Mouse (Mus musculus) megakaryocyte-erythroid progenitor cell, adult 5-6 weeks (primary cell): Measurements from ENCODE around the gene Hist1h4d. TPM values are rescaled to one million over a fixed set of nuclear protein-coding genes. Genes with fewer than 3 reads are reported as not detected.
"Not testable (repeated sequence)": the region's sequence is repeated elsewhere in the genome, so short reads cannot be mapped to it uniquely, and the experiment has no call there.

Experiments used
- ATAC-seq: replicated peaks from 2 replicates; pipeline ENCODE4 v1.8.0; 2016; ENCODE audit warnings: mild to moderate bottlenecking, inconsistent platforms; ENCODE audit not compliant: severe bottlenecking, poor library complexity, low FRiP score, low TSS enrichment
- total RNA-seq, 2 experiments: library from RNA; stranded (forward) in 1 of 2; stranded (reverse) in 1 of 2; fragments of 200-1000, 215-1000 nt in 1 of 2; fragments of >200 nt in 1 of 2; fragmentation: Nextera tagmentation in 1 of 2; gene quantifications; 2 replicates each; pipeline ENCODE4 v1.2.3; 2014 to 2017

Gene Hist1h4d
- total RNA-seq, 2 experiments from 2014 or later, result 470 to 1,171 TPM

DNA sequence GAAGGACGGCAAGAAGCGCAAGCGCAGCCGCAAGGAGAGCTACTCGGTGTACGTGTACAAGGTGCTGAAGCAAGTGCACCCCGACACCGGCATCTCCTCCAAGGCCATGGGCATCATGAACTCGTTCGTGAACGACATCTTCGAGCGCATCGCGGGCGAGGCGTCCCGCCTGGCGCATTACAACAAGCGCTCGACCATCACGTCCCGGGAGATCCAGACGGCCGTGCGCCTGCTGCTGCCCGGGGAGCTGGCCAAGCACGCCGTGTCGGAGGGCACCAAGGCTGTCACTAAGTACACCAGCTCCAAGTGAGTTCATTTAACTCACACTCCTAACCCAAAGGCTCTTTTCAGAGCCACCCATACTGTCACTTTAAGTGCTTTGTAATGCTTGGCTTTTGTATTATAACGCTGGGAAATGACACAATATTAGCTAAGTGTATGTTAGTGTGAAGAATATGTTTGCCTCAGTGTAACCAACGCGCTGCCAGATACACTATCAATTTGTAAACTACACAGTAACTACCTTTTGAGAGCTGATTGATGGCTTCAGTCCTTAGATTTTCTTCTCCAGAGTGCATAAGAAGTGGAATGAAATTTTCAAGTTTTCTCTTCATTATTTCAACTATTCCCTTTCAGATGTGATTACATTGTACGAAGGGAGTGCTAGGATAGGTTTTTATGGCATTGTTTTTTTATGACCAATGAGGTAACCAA, 9.7 kb upstream of the Hist1h4d start:
- peak; percentile 25 for ATAC-seq

GRCm38 (mm10) chr13:23572218-23573033, 9.0 kb upstream of the Hist1h4d start:
- no peak for ATAC-seq

DNA sequence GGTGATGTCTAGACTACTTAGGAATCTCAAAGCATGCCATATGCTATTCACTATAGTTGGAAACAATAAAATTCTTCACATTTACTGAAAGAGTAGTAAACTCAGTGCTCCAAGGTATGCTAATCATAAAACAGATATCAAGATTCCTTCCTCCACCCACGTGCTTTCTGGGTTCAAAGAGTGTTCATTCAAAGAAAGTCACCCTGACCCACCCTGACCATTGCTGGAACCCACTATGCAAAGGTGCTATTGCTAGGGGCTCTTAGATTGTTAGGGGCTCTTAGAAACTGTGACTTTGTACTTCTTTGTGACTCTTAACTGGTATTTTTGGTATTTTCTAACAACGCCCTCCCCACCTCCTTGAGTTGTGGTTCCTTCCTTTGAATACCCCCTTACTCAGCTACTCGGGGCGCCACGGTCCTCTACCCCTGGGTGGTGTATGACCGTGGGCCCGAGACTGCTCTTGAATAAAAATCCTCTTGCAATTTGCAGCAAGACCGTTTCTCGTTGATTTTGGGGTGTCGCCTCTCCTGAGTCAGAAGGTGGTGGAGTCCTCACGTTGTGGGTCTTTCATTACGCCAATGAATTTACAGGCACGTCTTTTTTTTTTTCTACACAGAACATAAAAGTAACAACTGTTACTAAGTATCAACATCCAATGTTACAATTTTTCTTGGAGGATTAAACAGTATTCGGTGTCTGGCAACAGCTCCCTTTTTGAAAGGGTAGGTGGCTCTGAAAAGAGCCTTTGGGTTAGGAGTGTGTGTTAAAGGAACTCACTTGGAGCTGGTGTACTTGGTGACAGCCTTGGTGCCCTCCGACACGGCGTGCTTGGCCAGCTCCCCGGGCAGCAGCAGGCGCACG, 8.1 kb upstream of the Hist1h4d start:
- not testable (repeated sequence) for ATAC-seq

DNA sequence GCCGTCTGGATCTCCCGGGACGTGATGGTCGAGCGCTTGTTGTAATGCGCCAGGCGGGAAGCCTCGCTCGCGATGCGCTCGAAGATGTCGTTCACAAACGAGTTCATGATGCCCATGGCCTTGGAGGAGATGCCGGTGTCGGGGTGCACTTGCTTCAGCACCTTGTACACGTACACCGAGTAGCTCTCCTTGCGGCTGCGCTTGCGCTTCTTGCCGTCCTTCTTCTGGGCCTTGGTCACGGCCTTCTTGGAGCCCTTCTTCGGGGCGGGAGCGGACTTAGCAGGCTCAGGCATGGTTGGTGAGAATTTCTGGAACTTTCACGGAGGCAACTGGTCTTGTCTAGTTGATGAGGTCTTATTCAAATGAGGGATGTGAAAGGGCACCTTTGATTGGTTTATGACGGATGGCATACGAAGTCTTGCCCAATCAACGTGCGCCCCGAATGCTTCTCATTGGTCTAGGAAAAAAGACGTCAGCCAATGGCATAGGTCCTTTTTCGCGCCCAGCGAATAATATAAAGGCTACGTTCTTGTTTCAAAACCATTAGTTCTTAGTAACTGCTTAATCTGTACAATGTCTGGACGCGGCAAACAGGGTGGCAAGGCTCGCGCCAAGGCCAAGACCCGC, 7.4 kb upstream of the Hist1h4d start, which contains the start of the genes Hist1h2bf and Hist1h2ad:
TSS of gene Hist1h2bf (minus strand) at position 299 of the 627 bp plus-strand sequence.
TSS of gene Hist1h2ad (plus strand) at position 484 of the 627 bp plus-strand sequence.
- peak; percentile 70 for ATAC-seq

GRCm38 (mm10) chr13:23574546-23575170, 6.7 kb upstream of the Hist1h4d start:
- not testable (repeated sequence) for ATAC-seq

GRCm38 (mm10) chr13:23575271-23575851, 6.0 kb upstream of the Hist1h4d start, which contains the start of gene Hist1h3d:
TSS of gene Hist1h3d (plus strand) at chr13:23575763.
- ATAC-seq, result peak; percentile 48

DNA sequence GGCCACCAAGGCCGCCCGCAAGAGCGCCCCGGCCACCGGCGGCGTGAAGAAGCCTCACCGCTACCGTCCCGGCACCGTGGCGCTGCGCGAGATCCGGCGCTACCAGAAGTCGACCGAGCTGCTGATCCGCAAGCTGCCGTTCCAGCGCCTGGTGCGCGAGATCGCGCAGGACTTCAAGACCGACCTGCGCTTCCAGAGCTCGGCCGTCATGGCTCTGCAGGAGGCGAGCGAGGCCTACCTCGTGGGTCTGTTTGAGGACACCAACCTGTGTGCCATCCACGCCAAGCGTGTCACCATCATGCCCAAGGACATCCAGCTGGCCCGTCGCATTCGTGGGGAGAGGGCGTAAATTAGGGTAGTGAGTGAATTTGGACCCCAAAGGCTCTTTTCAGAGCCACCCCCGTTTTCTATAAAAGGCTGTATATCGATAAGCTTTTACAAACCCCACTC, 5.5 kb upstream of the Hist1h4d start:
- ATAC-seq, result not testable (repeated sequence)

GRCm38 (mm10) chr13:23576351-23576881, 5.0 kb upstream of the Hist1h4d start:
- no peak for ATAC-seq

- ATAC-seq, result no peak
Observed at GRCm38 (mm10) chr13:23576906-23577639, 4.3 kb upstream of the Hist1h4d start.

DNA sequence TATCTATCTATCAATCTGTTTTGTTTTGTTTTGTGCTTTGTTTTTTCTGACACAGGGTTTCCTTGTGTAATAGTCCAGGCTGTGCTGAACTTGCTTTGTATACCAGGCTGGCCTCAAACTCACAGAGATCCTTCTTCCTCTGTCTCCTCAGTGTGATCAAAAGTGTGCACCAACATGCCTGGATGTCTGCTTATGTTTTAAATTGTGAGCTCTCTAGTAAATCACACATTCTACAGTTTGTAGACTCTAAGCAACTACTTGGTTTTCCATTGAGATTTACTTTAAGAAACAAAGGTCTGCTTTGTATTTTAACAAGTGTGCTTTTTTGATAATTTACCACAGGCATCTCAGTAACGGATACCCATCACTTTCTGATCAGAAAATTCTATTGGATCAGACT, 3.6 kb upstream of the Hist1h4d start:
- ATAC-seq, result no peak

DNA sequence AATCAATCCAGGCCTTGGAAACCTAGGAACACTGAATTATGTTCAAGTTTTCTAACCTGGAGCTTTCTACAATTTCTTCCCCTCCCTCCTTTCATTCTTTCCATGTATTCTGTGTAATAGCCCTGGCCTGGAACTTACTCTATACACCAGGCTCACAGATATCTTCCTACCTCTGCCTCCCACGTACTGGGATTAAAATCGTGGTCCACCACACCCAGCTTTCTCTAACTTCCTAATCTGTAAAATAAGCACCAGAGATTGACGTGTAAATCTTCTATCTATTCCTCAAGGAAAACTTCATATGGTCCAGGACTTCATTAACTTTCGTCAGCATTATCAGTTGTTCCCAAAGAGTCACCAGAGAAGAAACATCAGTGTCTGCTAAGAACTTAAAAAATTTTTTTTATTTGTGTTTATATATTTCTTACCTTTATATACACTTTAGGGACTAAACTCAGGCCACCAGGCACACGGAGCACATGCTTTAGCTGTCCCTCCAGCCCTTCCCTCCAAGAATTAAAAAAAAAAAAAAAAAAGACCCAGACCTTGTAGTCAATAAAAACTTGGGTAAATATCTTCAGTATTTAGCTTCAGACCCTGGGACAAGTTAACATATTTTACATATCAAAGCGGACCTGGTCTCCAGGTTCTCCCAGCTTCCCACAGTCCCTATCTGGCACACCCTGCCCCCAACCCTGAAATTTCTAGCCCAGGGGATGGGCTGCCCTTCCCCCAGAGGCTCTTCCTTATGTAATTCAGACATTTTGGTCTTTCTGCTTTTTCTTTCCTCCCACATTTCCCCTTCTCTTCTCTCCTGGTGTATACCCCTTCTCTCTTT, 1.0 kb downstream of the Hist1h4d start:
- peak; percentile 31 for ATAC-seq

GRCm38 (mm10) chr13:23583387-23584068, 2.1 kb downstream of the Hist1h4d start:
- no peak for ATAC-seq

- ATAC-seq, result no peak
Observed at GRCm38 (mm10) chr13:23584331-23584730, 2.9 kb downstream of the Hist1h4d start.

DNA sequence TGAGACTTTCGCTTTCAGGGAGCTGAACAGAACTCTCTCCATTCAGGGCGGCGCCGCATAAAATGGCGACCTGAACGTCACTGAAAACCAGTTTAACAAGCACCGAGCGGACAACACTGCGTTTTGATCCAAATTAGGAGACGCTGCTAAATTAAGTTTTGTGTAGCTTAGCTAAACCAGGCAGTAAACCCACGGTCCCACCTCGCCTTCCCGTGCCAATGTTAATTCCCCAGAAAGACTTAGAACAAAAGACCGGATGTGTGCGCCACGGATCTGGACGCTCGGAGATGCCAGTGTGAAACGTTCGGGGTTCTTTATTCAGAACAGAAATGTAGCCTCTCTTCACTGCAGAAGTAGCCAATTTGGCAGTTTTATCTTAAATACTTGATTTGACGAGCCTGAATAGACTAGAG, 3.6 kb downstream of the Hist1h4d start:
- peak; percentile 16 for ATAC-seq

- peak; percentile 70 for ATAC-seq
Observed at GRCm38 (mm10) chr13:23585442-23586098, 4.2 kb downstream of the Hist1h4d start.
